Mouse (Mus musculus) embryonic fibroblast, embryonic 13.5 days (primary cell): ENCODE results near the gene Nudt1. TPM values are rescaled to one million over a fixed set of nuclear protein-coding genes. Genes with fewer than 3 reads are reported as not detected.

Source experiments
- H3K27ac ChIP-seq: 2 replicates; pipeline ENCODE4 v1.5.1; 2012; ENCODE audit warnings: low read length, control low read depth, inconsistent platforms; ENCODE audit not compliant: insufficient read depth
- H3K4me1 ChIP-seq: 2 replicates; pipeline ENCODE4 v1.6.1; 2011; ENCODE audit warnings: low read length; ENCODE audit not compliant: control insufficient read depth, insufficient read depth
- H3K4me3 ChIP-seq: 2 replicates; pipeline ENCODE4 v1.5.1; 2011; ENCODE audit warnings: mild to moderate bottlenecking, control low read depth, low read length; ENCODE audit not compliant: insufficient read depth
- CTCF ChIP-seq: IDR thresholded peaks from 2 replicates; pipeline ENCODE4 v1.5.1; 2011; ENCODE audit warnings: mild to moderate bottlenecking, control low read depth, low read length, moderate library complexity, borderline replicate concordance; ENCODE audit not compliant: insufficient read depth
- POLR2A ChIP-seq: IDR thresholded peaks from 2 replicates; pipeline ENCODE4 v1.6.1; 2011; ENCODE audit warnings: low read depth, mild to moderate bottlenecking, control low read depth, low read length, moderate library complexity
- polyA plus RNA-seq: library from polyadenylated mRNA; stranded (reverse); fragments of >200 nt; gene quantifications from 2 replicates; pipeline ENCODE4 v1.2.4, GENCODE M21; 2011; ENCODE audit warnings: low read depth; ENCODE audit not compliant: missing spikeins, insufficient read length

The Nudt1 gene
- polyA plus RNA-seq, 1 experiment: 13.8 TPM

GRCm38 (mm10) chr5:140378121-140378853 lies 56.8 kb downstream of the Nudt1 start:
- Histone ChIP-seq H3K27ac (no peak overlapping the region), H3K4me1 (peaks cover 7% of the 10 kb centered on the region; the same call in 1 of the 2 replicates), H3K4me3 (no peak overlapping the region)
- no peak for TF ChIP-seq POLR2A

GRCm38 (mm10) chr5:140379299-140379698 lies 57.8 kb downstream of the Nudt1 start:
- TF ChIP-seq CTCF (no peak), POLR2A (no peak)
- peak overlapping the region; percentile 11 for H3K27ac ChIP-seq
- H3K4me3 ChIP-seq: no peak overlapping the region
- peaks cover 10% of the 10 kb centered on the region; the same call in 1 of the 2 replicates for H3K4me1 ChIP-seq

- no peak overlapping the region for H3K4me3 ChIP-seq
- TF ChIP-seq POLR2A (no peak), CTCF (no peak)
- peaks cover 10% of the 10 kb centered on the region; the same call in 1 of the 2 replicates for H3K4me1 ChIP-seq
- no peak overlapping the region for H3K27ac ChIP-seq
Measured at GRCm38 (mm10) chr5:140381156-140381555, 59.7 kb downstream of the Nudt1 start.

- no peak overlapping the region for H3K27ac ChIP-seq
- H3K4me3 ChIP-seq: no peak overlapping the region
- TF ChIP-seq CTCF (no peak), POLR2A (no peak)
- H3K4me1 ChIP-seq: peaks cover 16% of the 10 kb centered on the region
Measured at GRCm38 (mm10) chr5:140382688-140383087, 61.2 kb downstream of the Nudt1 start.

GRCm38 (mm10) chr5:140383559-140383958 lies 62.1 kb downstream of the Nudt1 start:
- H3K4me3 ChIP-seq: no peak overlapping the region
- H3K27ac ChIP-seq: peak overlapping the region; percentile 79
- TF ChIP-seq CTCF: no peak
- TF ChIP-seq POLR2A: no peak
- peaks cover 16% of the 10 kb centered on the region for H3K4me1 ChIP-seq

GRCm38 (mm10) chr5:140384462-140384861 lies 63.0 kb downstream of the Nudt1 start:
- Histone ChIP-seq H3K4me3 (no peak overlapping the region), H3K4me1 (peaks cover 13% of the 10 kb centered on the region), H3K27ac (peak overlapping the region; percentile 79)
- no peak for TF ChIP-seq CTCF
- TF ChIP-seq POLR2A: no peak

GRCm38 (mm10) chr5:140387236-140387635 lies 65.8 kb downstream of the Nudt1 start:
- Histone ChIP-seq H3K4me1 (peaks cover 9% of the 10 kb centered on the region; the same call in 1 of the 2 replicates), H3K4me3 (no peak overlapping the region; the same call in 1 of the 2 replicates), H3K27ac (no peak overlapping the region)
- TF ChIP-seq POLR2A: no peak
- TF ChIP-seq CTCF: no peak

Other genes with a start within 250 kb of the Nudt1 start
- 21.3 and 22.6 TPM in 2 replicates for gene Mad1l1, start 104 bp upstream of the Nudt1 start, polyA plus RNA-seq
- gene Mrm2, start 10.2 kb downstream of the Nudt1 start, polyA plus RNA-seq: 5.1 and 8.3 TPM in 2 replicates
- gene Snx8, start 67.6 kb downstream of the Nudt1 start, polyA plus RNA-seq: 15.2 and 16.4 TPM in 2 replicates
- 149 and 201 TPM in 2 replicates for gene Eif3b, start 97.7 kb downstream of the Nudt1 start, polyA plus RNA-seq
- gene Gm4869, start 124.0 kb downstream of the Nudt1 start, polyA plus RNA-seq: not detected in 2 replicates
- 31.6 and 66.5 TPM in 2 replicates for gene Chst12, start 183.9 kb downstream of the Nudt1 start, polyA plus RNA-seq
- not detected in 2 replicates for gene Grifin, start 243.4 kb downstream of the Nudt1 start, polyA plus RNA-seq